Mouse (Mus musculus): ENCODE data around the gene 2210016F16Rik. TPM values are rescaled to one million over a fixed set of nuclear protein-coding genes. Genes with fewer than 3 reads are reported as not detected.
A peak's percentile ranks its signal among the peaks of the same experiment; 100 is the strongest.
"Not testable (repeated sequence)": the region's sequence is repeated elsewhere in the genome, so short reads cannot be mapped to it uniquely, and the experiment has no call there.

The 2210016F16Rik gene
- total RNA-seq (2021): 10 to 100 TPM; 26.6 to 27.2 TPM
- long read RNA-seq, experiment 1, transcript 2210016F16Rik-201 (4 exons, 3,051 nt): major isoform, 100 of 135 reads
- long read RNA-seq, experiment 1, partial matches to known transcripts: 32 of 135 reads
- long read RNA-seq, experiment 1, other reads (novel, unspliced or antisense): 3 of 135 reads
- long read RNA-seq, experiment 2, transcript 2210016F16Rik-201 (4 exons, 3,051 nt): major isoform, 67 of 115 reads
- long read RNA-seq, experiment 2, partial matches to known transcripts: 1 of 115 reads
- long read RNA-seq, experiment 2, other reads (novel, unspliced or antisense): 47 of 115 reads

DNA sequence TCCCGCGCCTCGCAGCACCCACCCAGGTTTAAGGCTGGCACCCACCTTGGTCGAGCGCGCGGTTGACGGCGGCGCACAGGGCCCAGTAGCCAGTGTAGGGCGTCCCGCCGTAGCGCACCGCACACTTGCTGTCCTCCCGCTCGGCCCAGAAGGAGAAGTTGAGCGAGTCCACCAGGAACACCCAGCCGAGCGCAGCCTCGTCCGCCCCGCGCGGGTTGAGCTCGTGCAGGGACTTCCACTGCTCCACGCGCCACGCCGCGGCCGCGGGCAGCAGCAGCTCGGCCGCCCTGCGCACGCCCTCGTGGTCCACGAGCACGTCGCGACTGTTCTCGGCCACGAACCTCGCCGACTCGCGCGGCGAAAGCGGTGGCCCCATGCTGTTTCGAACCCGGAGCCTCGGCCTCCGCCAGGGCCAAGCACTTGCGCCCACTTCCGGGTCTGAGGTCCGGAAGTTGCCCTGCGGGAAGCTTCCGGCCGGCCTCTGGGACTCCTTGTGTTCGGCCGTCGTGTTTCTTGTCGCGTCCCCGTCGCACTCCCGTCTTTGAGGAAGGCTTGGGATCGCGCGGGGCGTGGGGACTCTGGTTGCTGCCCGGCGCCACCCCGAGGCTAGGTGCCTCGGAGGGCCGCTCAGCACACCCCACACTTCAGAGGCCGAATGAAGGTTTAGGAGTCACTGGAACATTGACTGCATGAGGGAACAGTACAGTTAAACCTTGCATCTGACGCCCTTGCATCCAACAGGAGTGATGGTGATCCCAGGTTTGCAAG, at the start of gene 2210016F16Rik:
TSS of gene 2210016F16Rik (minus strand) at position 447 of the 768 bp plus-strand sequence.
- DNase-seq: peak; percentile 80

GRCm38 (mm10) chr13:58423061-58423660, 38.1 kb upstream of the 2210016F16Rik start:
- DNase-seq: no peak

DNA sequence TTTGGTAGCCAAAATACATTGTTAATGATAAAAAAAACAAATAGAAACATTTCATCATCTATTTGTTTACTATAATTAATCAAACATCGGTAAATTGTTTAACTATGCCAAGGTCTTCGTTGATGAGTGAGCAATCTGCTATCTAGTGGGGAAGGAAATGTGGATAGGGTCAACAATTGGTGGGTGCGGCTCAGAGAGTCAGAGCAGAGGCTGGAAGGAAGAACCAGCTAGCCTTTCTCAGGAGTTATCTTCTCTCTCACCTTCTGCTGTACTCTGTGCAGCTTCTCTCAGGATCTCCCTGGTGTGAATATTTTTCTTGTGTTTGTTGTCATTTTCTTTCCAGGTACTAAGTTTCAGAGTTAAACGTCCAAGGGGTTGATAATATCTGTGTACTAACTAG, 37.2 kb upstream of the 2210016F16Rik start:
- no peak for DNase-seq

DNA sequence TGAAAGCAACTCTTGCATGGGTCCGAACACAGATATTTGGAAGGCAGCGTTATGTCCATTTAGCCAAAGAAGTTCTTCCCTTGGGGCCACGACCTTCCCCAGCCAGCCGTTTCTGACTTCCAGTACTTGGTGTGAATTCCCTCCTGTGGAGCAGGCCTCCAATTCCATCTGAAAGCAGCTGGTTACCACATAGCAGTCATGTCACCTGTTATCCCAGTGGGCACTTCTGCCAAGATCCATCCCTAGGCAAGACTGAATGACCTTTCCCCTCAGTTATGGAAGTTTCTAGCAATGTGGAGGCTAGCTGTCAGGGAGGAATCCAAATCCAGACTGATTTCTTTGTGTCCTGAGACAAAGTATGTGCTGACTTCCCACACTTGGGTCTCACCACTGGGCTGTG, 36.0 kb upstream of the 2210016F16Rik start:
- DNase-seq: peak; percentile 11

GRCm38 (mm10) chr13:58419266-58419665, 34.2 kb upstream of the 2210016F16Rik start:
- no peak for DNase-seq

- DNase-seq: no peak
These were observed 33.6 kb upstream of the 2210016F16Rik start for GRCm38 (mm10) chr13:58418656-58419055.

DNA sequence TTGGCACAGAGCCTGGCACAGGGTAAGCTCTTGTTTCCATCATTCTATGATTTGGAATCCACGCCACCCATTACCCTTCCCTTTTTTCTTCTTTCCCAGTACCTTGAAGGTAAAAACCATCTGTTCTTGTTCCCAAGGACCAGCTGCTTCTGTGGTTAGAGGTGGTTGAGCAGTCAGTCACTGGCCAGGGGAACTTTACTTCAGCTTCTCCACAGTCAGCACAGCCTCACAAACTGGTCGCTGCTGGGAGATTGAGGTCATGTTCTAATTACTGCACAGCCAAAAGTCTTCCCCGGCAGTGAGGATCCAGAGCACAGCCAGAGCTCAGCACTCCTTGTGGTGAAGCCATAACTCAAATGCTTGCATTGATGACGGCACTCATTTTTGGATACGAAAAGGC, 30.8 kb upstream of the 2210016F16Rik start:
- DNase-seq: peak; percentile 28

DNA sequence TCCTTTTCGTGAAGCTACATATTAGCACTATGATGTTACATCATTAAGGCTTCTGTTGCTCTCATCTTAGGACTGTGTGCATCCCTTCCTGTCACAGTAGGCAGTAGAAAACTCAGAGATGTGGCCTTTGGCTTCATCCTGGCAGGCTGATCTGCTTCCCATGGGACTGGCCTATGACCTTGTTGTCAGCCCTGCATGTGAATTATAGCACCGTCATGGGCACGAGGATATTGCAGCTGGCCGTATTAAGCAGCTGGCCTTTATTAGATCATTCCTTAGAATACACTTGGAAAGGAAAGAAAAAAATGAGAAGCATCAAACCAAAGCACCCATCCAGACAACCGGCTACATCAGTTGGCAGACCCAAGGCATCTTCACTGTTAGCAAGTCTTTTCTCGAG, 30.3 kb upstream of the 2210016F16Rik start:
- DNase-seq: peak; percentile 52

GRCm38 (mm10) chr13:58411073-58411472, 26.0 kb upstream of the 2210016F16Rik start:
- no peak for DNase-seq

DNA sequence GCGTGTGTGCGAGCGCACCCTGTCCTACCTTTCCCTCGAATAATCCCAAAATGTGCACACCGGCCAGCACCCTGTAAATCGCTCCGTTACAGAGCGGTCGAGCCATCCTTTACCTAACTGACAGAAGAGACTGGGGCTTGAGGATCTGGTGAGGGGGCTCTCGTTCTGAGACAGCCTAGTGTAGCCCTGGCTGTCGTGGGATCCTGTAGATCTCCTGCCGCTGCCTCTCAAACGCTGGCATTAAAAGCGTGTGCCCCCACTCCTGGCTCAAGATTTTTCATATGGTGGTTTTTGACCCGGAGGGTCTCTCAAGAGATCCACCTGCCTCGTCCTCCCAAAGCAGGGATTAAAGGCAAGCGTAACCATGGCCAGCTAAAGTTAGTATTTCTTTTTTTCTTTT, 18.2 kb upstream of the 2210016F16Rik start, which contains the start of gene Hnrnpk:
TSS of gene Hnrnpk (minus strand) at position 101 of the 400 bp plus-strand sequence.
- DNase-seq: not testable (repeated sequence)

DNA sequence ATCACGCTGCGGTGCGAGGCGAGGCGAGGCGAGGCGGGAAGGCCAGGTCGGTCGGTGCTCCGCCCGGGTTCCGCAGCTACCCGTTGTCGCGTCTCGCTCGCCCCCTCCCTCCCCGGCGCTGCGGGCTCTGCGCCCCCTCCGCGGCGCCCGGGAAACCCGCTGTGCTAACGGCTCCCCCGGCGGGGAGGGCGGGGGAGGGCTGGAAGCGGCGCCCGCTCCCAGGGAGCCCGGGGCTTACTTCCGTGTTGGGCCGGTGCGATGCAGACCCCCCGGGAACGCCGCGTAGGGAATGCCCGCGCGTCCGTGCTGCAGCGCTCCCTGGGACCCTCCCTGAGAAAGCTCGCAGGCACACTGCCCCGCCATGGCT, 17.7 kb upstream of the 2210016F16Rik start:
- DNase-seq: no peak

DNA sequence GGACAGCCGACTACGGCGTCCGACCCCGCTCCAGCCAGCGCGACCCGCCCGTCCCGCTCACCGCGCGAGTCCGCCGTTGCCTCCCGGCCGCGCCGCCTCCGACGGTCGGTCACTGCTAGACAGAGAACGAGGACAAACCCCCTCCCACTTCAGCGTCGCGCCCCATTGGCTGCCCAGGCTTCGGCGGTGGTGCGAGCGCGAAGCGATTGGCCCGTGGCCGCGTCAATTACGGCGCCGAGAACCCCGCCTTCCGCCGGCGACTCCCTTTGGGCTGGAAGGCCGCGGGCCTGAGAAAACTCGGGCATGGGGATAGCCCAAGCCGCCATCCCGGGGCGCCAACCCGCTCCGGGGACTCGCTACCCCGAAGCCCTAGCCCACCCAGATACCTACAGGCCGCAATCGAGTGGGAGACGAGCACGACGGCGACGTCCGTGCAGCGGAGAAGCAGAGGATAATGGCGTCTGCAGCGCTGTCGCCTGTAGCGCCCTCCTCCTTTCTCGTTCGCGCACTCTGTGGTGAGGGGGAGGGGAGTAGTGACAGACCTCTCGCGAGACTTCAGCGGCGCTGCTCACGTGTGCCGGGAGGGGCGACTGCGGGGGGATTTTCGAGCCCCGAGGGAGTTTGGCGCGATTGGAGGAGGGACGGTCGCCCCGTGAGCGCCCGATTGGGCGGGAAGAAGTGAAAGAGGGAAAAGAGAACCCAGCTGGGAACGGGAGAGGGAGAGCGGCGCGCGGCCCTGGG, 17.1 kb upstream of the 2210016F16Rik start, which contains the start of gene Rmi1:
TSS of gene Rmi1 (plus strand) at position 246 of the 741 bp plus-strand sequence.
- peak; percentile 98 for DNase-seq

DNA sequence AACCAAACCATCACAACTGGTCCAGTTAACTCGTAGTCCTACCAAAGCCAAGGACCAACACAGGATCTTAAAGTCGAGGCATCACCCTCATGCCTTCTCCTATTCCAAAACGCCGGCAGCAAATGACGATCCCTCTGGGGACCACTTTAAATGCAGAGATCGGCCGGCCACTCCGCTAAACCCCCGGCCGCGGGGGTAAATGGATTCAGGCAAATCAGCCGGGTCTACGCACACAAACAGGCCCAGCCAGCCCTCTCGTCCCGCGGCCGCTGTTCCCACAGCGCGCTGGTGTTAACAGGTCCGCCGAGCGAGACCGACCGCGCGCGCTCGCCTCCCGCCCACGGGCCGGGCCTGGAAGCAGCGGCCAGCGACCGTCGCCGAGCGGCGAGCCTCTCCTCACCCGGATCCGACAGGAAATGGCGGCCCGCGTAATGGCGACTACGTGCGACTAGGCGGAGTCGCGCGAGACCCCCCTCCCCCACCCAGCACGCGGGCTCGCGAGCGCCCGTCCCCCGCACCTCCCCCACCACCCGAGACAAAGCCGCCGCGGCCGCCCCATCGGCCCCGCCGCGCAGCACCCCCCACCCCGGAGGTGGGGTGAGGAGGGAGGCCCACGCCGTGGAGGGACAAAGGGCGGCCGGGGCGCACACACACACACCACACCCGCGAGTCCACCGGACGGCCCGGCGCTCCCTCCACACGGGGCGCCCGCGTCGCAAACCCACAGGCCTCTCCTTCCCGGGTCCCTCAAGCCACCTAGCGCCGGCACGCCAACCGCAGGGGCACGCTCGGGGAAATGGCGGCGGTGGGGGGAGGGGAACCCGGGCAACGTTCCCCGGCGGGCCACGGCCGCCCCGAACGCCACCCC, 16.3 kb upstream of the 2210016F16Rik start:
- peak; percentile 89 for DNase-seq

DNA sequence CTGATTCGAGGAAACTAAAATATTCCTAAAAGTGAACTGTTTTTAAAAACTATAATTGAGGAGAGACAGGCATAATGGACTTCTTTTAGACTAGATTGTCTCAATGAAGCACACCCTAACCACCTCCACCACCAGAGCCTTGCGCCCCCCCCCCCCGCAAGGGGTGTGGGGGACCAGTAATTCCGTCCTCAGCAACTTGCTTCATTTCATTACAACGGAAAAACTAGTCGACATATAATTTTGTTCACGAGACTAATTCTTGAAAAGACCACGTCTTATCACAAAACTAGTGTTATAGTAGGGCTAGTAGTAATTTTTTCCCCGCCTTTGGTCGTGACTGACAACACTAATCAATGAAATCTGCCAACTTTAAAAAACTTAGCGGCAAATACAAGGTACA, 15.6 kb upstream of the 2210016F16Rik start:
- DNase-seq: no peak

GRCm38 (mm10) chr13:58397651-58398050, 12.6 kb upstream of the 2210016F16Rik start:
- DNase-seq: peak; percentile 27

DNA sequence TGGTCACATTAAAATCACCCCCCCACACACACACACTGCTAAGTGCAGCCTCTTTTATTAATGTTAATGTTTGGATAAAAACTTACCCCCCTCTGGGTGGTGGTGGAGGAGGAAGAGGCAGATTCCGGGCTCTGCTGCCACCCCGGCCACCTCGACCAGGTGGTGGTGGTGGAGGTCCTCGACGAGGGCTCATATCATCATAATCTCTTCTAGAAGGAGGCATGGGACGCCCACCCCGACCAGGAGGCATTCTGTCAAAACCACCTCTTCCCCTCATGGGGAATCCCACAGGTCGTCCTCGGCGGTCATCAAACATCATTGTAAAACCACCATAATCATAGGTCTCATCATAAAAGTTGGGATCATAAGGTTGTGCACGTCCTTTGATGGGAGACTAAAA, 9.4 kb upstream of the 2210016F16Rik start:
- not testable (repeated sequence) for DNase-seq

DNA sequence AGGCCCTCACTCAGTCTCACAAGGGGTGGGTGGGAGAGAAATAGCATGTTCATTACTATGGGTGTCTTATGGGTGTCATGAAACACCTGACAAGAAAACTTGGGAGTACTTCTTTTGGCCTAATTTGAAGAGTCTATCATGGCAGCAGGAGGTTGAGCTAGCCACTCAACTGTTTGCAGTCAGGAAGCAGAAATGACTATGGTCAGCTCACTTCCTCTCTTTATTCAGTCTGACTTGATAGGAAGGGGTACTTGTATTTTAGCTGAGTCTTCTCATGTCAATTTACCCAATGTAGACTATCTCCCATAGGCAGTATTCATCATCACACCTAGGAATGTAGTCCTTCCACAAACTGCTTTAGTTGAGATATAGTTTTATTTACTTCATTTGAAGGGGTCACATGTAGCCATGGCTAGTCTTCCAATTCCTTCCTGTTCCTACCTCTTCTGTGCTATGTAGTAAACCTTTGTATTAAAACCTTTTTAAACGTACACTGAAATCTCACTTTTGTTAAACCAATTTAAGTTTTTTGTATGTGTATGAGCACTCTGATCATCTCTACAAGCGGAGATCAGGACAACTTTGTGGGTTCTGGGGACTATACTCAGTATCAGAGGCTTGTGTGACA, 4.4 kb upstream of the 2210016F16Rik start:
- DNase-seq: no peak

- no peak for DNase-seq
These were observed 3.4 kb upstream of the 2210016F16Rik start for GRCm38 (mm10) chr13:58388379-58388778.

- DNase-seq: peak; percentile 85
These were observed 2.9 kb upstream of the 2210016F16Rik start for GRCm38 (mm10) chr13:58387948-58388347.

DNA sequence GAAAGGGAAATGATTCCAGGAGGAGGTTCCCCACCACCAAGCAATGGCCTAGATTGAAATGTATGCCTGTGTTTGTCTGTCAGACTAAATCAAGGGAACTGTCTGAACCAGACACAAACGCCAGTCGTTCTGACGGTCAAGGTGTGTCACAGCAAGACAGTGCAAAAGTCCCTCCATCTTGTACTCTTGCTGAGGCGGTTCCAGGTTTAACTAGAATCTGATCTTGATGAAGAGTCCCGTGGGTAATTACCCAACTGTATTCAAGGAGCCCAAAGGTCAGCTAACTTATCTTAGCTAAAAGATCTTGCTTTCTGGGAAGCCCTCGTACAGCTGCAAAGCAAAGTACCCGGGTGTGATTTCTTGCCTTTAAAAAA, 509 bp upstream of the 2210016F16Rik start:
- DNase-seq: no peak

DNA sequence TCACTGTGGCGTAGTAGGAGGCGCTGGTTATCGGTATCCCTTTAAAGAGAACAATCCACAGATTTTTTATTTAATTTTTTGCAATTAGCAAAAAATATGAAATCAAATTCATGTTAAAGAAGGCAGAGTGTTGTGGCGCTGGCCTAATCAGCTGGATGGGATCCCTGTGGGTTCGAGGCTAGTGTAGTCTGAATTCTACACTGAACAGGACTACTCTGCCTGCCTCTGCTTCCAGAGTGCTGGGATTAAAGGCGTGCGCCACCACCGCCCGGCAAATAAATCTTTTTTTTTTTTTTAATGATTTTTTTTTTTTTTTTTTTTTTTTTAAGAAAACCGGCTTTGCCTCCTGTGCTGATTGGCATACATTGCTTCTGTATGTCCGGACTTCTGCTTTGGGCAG, 654 bp downstream of the 2210016F16Rik start:
- no peak for DNase-seq

Data from adrenal gland, postnatal 10 days (tissue).